Mouse (Mus musculus) myocyte (in vitro differentiated cells): ENCODE results near the gene Fam45a.

Source experiments
- CEBPB ChIP-seq: IDR thresholded peaks from 2 replicates; pipeline ENCODE4 v1.6.1; 2011; ENCODE audit warnings: mild to moderate bottlenecking, moderate library complexity; ENCODE audit not compliant: poor library complexity, insufficient read depth, severe bottlenecking
- E2F4 ChIP-seq: IDR thresholded peaks from one replicate; pipeline ENCODE4 v1.6.1; 2011; ENCODE audit warnings: mild to moderate bottlenecking, control low read depth, moderate library complexity; ENCODE audit not compliant: insufficient read depth
- MAX ChIP-seq: IDR thresholded peaks from one replicate; pipeline ENCODE4 v1.6.1; 2011; ENCODE audit warnings: low read depth, mild to moderate bottlenecking, control low read depth
- MYOD1 ChIP-seq, 3 experiments: IDR thresholded peaks; one replicate each; pipeline ENCODE4 v1.6.1; 2011; ENCODE audit warnings: control low read depth in 2 of 3, low read depth in 2 of 3, mild to moderate bottlenecking in 2 of 3, moderate library complexity in 1 of 3; ENCODE audit not compliant: insufficient read length in 2 of 3, control insufficient read depth in 1 of 3
- MYOG ChIP-seq, 3 experiments: IDR thresholded peaks; one replicate each; pipeline ENCODE4 v1.6.1; 2011; ENCODE audit warnings: control low read depth in 2 of 3, low read depth in 2 of 3, mild to moderate bottlenecking in 2 of 3; ENCODE audit not compliant: insufficient read length in 2 of 3, control insufficient read depth in 1 of 3, insufficient read depth in 1 of 3
- POLR2A ChIP-seq: IDR thresholded peaks from one replicate; pipeline ENCODE4 v1.6.1; 2011; ENCODE audit warnings: low read depth, mild to moderate bottlenecking, control low read depth, moderate library complexity; ENCODE audit not compliant: insufficient read length
- POLR2AphosphoS2 ChIP-seq: IDR thresholded peaks from one replicate; pipeline ENCODE4 v1.6.1; 2011; ENCODE audit warnings: low read depth, control low read depth; ENCODE audit not compliant: insufficient read length
- SRF ChIP-seq: IDR thresholded peaks from one replicate; pipeline ENCODE4 v1.6.1; 2011; ENCODE audit warnings: low read depth; ENCODE audit not compliant: control insufficient read depth, insufficient read length
- TCF12 ChIP-seq: IDR thresholded peaks from one replicate; pipeline ENCODE4 v1.6.1; 2011; ENCODE audit warnings: mild to moderate bottlenecking, control low read depth; ENCODE audit not compliant: poor library complexity, insufficient read depth, severe bottlenecking
- USF1 ChIP-seq: IDR thresholded peaks from one replicate; pipeline ENCODE4 v1.6.1; 2011; ENCODE audit warnings: low read depth, mild to moderate bottlenecking, control low read depth, moderate library complexity

GRCm38 (mm10) chr19:60843324-60843723, 31.9 kb downstream of the Fam45a start:
- no peak for TF ChIP-seq TCF12
- no peak for TF ChIP-seq POLR2A
- TF ChIP-seq MAX, result no peak
- TF ChIP-seq POLR2AphosphoS2, result no peak
- no peak for TF ChIP-seq E2F4
- TF ChIP-seq MYOG (IDR thresholded peaks at IDR 0.05; ENCODE audit: control insufficient read depth in 1 of 3, insufficient read depth in 1 of 3, insufficient read length in 2 of 3, low read depth in 2 of 3), result no peak
- TF ChIP-seq USF1, result no peak
- no peak for TF ChIP-seq CEBPB
- no peak for TF ChIP-seq SRF
- TF ChIP-seq MYOD1 (IDR thresholded peaks at IDR 0.05; ENCODE audit: control insufficient read depth in 1 of 3, insufficient read length in 2 of 3, low read depth in 2 of 3), result no peak
